Mouse (Mus musculus) brain, embryonic 14.5 days (tissue): ENCODE data around the gene Ric3.

Experiments used
- CTCF ChIP-seq: fragments of 200-500 bp; IDR thresholded peaks from 2 replicates; pipeline ENCODE4 v1.5.1; 2012; ENCODE audit warnings: inconsistent platforms, mild to moderate bottlenecking, moderate library complexity, borderline replicate concordance; ENCODE audit not compliant: insufficient read depth, insufficient read length; ENCODE audit errors: extremely low read depth
- POLR2A ChIP-seq: fragments of 200-500 bp; IDR thresholded peaks from 2 replicates; pipeline ENCODE4 v1.6.1; 2012; ENCODE audit warnings: mild to moderate bottlenecking, inconsistent platforms, borderline replicate concordance; ENCODE audit not compliant: poor library complexity, insufficient read depth, insufficient read length, severe bottlenecking; ENCODE audit errors: extremely low read depth

- TF ChIP-seq POLR2A (no peak), CTCF (no peak)
These were observed 44.1 kb downstream of the Ric3 start for GRCm38 (mm10) chr7:109038987-109039386.
